Mouse (Mus musculus): ENCODE data around the gene Cd5. TPM values are rescaled to one million over a fixed set of nuclear protein-coding genes. Genes with fewer than 3 reads are reported as not detected.

The Cd5 gene
- polyA plus RNA-seq, 1 experiment from 2014 or later = 0.18 TPM

DNA sequence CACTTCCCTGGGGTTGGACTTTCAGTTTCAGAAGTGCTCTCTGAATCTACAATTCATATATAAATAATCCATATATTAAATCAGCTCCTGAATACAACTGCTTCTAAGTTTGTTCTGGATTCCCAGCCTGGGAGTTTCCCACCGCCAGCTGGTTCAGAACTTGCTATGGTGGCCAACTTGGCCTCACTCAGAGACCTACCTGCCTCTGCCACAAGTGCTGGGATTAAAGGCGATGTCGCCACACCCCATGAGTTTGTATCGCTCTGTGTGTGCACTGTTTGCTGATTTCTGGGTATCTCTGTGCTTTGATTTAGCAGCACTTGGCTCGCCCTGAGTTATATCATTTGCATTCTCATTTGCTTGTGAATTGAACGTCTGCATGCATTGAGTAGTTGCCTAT lies 13.3 kb upstream of the Cd5 start:
- H3K4me3 ChIP-seq (ENCODE audit: low read depth, low read length) = no peak overlapping the region
- no peaks in the 10 kb centered on the region for H3K4me1 ChIP-seq (replicated peaks; ENCODE audit: control insufficient read depth, insufficient read depth, low read length)
- no peak for TF ChIP-seq CTCF (IDR thresholded peaks at IDR 0.05; ENCODE audit: low read depth)
- H3K4me2 ChIP-seq (replicated peaks; ENCODE audit: low read depth) = no peak overlapping the region
- H3K27ac ChIP-seq (ENCODE audit: low read depth, low read length) = no peak overlapping the region
- ATAC-seq = no peak
- H3K36me3 ChIP-seq (ENCODE audit: control insufficient read depth, insufficient read depth) = no peaks in the 10 kb centered on the region
- WGBS = 90% methylated on average over 6 of the region's 6 CpGs
- H3K9me3 ChIP-seq (ENCODE audit: control insufficient read depth) = no peaks in the 10 kb centered on the region
- H3K27me3 ChIP-seq (replicated peaks; ENCODE audit: control insufficient read depth, insufficient read depth, low read length) = no peaks in the 10 kb centered on the region
- H3K9ac ChIP-seq (ENCODE audit: low read depth, low read length) = no peak overlapping the region

DNA sequence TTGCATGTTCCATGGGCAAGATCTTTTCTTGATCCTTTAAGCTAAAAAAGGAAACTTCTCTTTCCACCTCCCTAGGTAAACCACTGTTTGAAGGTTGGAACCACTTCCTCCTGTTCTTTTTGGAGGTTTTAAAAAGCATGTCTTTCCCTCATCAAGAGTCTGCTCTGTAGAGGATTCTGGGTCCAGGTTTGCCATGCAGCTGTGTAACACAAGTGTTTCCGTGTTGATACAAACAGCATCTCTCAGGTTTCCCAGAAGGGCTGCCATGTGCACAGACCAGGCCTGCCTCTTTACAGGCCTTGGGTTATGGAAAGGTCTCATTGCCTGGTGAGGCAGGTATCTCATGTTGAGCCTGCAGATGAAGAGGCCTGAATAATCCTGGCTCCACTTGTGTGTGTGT lies 12.8 kb upstream of the Cd5 start:
- no peak for TF ChIP-seq CTCF (IDR thresholded peaks at IDR 0.05; ENCODE audit: low read depth)
- Histone ChIP-seq H3K4me3 (ENCODE audit: low read depth, low read length) (no peak overlapping the region), H3K36me3 (ENCODE audit: control insufficient read depth, insufficient read depth) (no peaks in the 10 kb centered on the region), H3K4me1 (replicated peaks; ENCODE audit: control insufficient read depth, insufficient read depth, low read length) (no peaks in the 10 kb centered on the region), H3K27ac (ENCODE audit: low read depth, low read length) (no peak overlapping the region), H3K4me2 (replicated peaks; ENCODE audit: low read depth) (no peak overlapping the region), H3K9ac (ENCODE audit: low read depth, low read length) (no peak overlapping the region), H3K9me3 (ENCODE audit: control insufficient read depth) (no peaks in the 10 kb centered on the region), H3K27me3 (replicated peaks; ENCODE audit: control insufficient read depth, insufficient read depth, low read length) (no peaks in the 10 kb centered on the region)
- 78% methylated on average over 1 of the region's 1 CpGs for whole genome bisulfite sequencing
- ATAC-seq = no peak

DNA sequence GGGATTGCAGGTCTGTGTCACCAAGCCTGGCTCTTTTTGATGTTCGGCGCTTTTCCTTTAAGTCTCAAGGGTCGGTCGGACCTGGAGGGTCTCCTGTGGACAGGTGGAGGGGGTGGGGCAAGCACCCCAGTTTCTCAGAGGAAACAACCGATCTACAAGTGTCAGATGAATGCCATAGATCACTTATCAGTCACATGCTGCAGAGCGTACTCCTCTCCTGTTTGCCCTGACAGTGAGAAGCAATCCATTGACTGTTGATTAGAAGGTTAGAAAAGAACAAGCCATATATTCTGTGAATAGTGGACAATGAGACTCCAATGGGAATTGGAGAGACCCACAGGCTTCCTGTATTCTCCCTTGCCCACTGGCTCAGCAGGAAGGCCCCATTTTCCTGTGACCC lies 11.4 kb upstream of the Cd5 start:
- Histone ChIP-seq H3K4me1 (replicated peaks; ENCODE audit: control insufficient read depth, insufficient read depth, low read length) (no peaks in the 10 kb centered on the region), H3K9me3 (ENCODE audit: control insufficient read depth) (no peaks in the 10 kb centered on the region), H3K4me2 (replicated peaks; ENCODE audit: low read depth) (no peak overlapping the region), H3K9ac (ENCODE audit: low read depth, low read length) (no peak overlapping the region), H3K36me3 (ENCODE audit: control insufficient read depth, insufficient read depth) (no peaks in the 10 kb centered on the region), H3K27ac (ENCODE audit: low read depth, low read length) (no peak overlapping the region), H3K27me3 (replicated peaks; ENCODE audit: control insufficient read depth, insufficient read depth, low read length) (no peaks in the 10 kb centered on the region), H3K4me3 (ENCODE audit: low read depth, low read length) (no peak overlapping the region)
- no peak for ATAC-seq
- TF ChIP-seq CTCF (IDR thresholded peaks at IDR 0.05; ENCODE audit: low read depth) = no peak
- WGBS = 68% methylated on average over 6 of the region's 6 CpGs

DNA sequence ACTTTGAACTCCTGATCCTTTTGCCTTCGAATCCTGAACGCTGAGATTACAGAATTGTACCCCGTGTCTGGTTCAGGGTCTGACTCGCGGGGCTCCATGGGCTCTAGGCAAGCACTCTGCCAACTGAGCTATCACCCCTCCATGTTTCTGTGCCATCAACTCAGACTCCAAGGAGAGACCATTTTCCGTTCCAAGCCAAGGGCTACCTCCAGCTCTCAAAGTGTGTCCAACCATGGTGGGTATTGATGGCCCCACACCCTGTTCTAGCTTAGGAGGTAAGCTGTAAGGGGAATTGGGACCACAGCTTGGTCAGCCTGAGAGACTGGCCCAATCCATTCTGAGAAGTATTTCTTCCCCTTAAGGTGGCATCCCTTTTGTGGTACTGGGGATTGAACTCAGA lies 10.5 kb upstream of the Cd5 start:
- Histone ChIP-seq H3K27me3 (replicated peaks; ENCODE audit: control insufficient read depth, insufficient read depth, low read length) (no peaks in the 10 kb centered on the region), H3K9me3 (ENCODE audit: control insufficient read depth) (no peaks in the 10 kb centered on the region), H3K36me3 (ENCODE audit: control insufficient read depth, insufficient read depth) (no peaks in the 10 kb centered on the region), H3K4me2 (replicated peaks; ENCODE audit: low read depth) (no peak overlapping the region), H3K27ac (ENCODE audit: low read depth, low read length) (no peak overlapping the region), H3K4me3 (ENCODE audit: low read depth, low read length) (no peak overlapping the region), H3K4me1 (replicated peaks; ENCODE audit: control insufficient read depth, insufficient read depth, low read length) (no peaks in the 10 kb centered on the region), H3K9ac (ENCODE audit: low read depth, low read length) (no peak overlapping the region)
- TF ChIP-seq CTCF (IDR thresholded peaks at IDR 0.05; ENCODE audit: low read depth) = no peak
- WGBS = 63% methylated on average over 6 of the region's 6 CpGs
- ATAC-seq = no peak

DNA sequence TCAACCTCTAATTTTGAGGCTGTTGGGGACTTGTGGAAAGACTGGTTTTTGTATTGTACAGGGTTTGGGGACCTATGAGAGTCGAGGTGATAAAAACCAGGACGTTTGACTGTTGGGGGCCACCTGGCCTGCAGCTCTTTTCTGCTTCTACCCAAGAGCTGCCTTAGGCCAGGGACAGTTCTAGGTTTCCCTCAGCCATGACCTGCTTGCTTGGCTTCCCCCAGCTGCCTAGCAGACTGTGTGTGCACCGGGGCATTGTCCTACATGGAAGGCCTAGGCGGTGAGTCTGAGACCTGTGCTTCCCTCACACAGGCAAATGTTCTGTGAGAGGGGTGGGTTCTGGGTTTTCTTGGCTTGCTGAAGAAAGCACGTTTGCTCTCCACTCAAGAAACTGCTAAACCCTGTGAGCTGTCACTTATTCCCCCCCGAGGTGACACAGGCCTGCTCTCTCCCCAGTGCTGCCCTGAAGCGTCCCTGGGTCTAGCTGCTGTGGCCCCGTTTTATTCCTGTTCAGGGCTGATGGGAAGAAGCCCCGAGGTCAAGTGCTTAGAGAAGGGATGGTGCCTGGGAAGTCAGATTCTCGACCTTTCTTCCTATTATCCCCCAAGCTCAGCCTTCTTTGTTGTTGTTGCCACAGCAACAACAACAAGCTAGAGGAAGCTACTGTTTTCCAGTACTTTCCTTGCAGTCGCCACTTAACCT lies 9.8 kb upstream of the Cd5 start:
- Histone ChIP-seq H3K27ac (ENCODE audit: low read depth, low read length) (no peak overlapping the region), H3K9me3 (ENCODE audit: control insufficient read depth) (no peaks in the 10 kb centered on the region), H3K9ac (ENCODE audit: low read depth, low read length) (no peak overlapping the region), H3K4me3 (ENCODE audit: low read depth, low read length) (no peak overlapping the region), H3K27me3 (replicated peaks; ENCODE audit: control insufficient read depth, insufficient read depth, low read length) (no peaks in the 10 kb centered on the region), H3K4me2 (replicated peaks; ENCODE audit: low read depth) (no peak overlapping the region), H3K4me1 (replicated peaks; ENCODE audit: control insufficient read depth, insufficient read depth, low read length) (no peaks in the 10 kb centered on the region), H3K36me3 (ENCODE audit: control insufficient read depth, insufficient read depth) (no peaks in the 10 kb centered on the region)
- ATAC-seq = no peak
- TF ChIP-seq CTCF (IDR thresholded peaks at IDR 0.05; ENCODE audit: low read depth) = no peak
- WGBS = 70% methylated on average over 11 of the region's 11 CpGs

DNA sequence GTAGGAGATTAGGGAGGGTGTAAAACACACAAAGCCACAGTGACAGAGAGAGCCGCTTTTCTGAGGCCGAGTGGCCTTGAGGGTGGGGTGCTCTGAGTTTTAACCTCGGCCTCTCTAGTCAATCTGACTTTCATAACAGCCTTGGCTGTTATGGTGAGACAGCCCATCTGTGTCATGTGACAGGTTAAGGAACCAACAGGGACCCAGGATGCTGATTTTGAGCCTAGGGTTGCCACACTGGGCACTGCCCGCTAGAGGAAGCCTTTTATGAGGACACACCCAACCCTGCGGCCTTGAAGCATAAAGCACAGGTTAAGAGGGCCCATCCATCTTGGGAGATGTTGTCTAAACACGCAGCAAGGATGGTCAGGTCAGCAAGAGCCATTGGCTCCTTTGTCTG lies 8.9 kb upstream of the Cd5 start:
- H3K4me1 ChIP-seq (replicated peaks; ENCODE audit: control insufficient read depth, insufficient read depth, low read length) = no peaks in the 10 kb centered on the region
- no peak overlapping the region for H3K27ac ChIP-seq (ENCODE audit: low read depth, low read length)
- ATAC-seq = no peak
- no peak overlapping the region for H3K4me3 ChIP-seq (ENCODE audit: low read depth, low read length)
- TF ChIP-seq CTCF (IDR thresholded peaks at IDR 0.05; ENCODE audit: low read depth) = no peak
- no peak overlapping the region for H3K4me2 ChIP-seq (replicated peaks; ENCODE audit: low read depth)
- H3K9ac ChIP-seq (ENCODE audit: low read depth, low read length) = no peak overlapping the region
- WGBS = 58% methylated on average over 6 of the region's 6 CpGs
- H3K9me3 ChIP-seq (ENCODE audit: control insufficient read depth) = no peaks in the 10 kb centered on the region
- H3K36me3 ChIP-seq (ENCODE audit: control insufficient read depth, insufficient read depth) = no peaks in the 10 kb centered on the region
- no peaks in the 10 kb centered on the region for H3K27me3 ChIP-seq (replicated peaks; ENCODE audit: control insufficient read depth, insufficient read depth, low read length)

DNA sequence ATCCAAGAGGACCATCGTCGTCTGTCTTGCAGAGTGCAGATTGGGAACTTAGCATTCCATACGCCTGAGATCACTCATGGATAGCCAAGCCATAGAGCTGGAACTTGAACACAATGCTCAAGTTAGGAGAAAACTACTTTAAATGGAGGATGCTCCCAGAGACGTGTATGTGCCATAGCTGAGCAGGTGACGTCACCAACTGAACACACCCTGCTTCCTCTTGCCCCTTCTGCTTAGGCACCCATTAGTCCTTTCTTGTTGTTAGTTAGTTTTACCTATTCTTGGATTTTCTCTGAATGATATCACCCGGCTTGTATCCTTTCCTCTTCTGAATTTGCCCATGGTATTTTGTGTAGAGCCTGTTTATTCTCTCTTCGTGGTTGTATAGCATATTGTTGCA lies 8.4 kb upstream of the Cd5 start:
- Histone ChIP-seq H3K4me1 (replicated peaks; ENCODE audit: control insufficient read depth, insufficient read depth, low read length) (no peaks in the 10 kb centered on the region), H3K9me3 (ENCODE audit: control insufficient read depth) (no peaks in the 10 kb centered on the region), H3K36me3 (ENCODE audit: control insufficient read depth, insufficient read depth) (no peaks in the 10 kb centered on the region), H3K27ac (ENCODE audit: low read depth, low read length) (no peak overlapping the region), H3K4me3 (ENCODE audit: low read depth, low read length) (no peak overlapping the region), H3K27me3 (replicated peaks; ENCODE audit: control insufficient read depth, insufficient read depth, low read length) (no peaks in the 10 kb centered on the region), H3K9ac (ENCODE audit: low read depth, low read length) (no peak overlapping the region), H3K4me2 (replicated peaks; ENCODE audit: low read depth) (no peak overlapping the region)
- WGBS = 75% methylated on average over 7 of the region's 7 CpGs
- ATAC-seq = no peak
- TF ChIP-seq CTCF (IDR thresholded peaks at IDR 0.05; ENCODE audit: low read depth) = no peak

All from intestine, postnatal 0 days (tissue).